Mouse (Mus musculus) kidney, embryonic 14.5 days (tissue): ENCODE data around the gene Setd4. TPM values are rescaled to one million over a fixed set of nuclear protein-coding genes. Genes with fewer than 3 reads are reported as not detected.
"Not testable (repeated sequence)": the region's sequence is repeated elsewhere in the genome, so short reads cannot be mapped to it uniquely, and the experiment has no call there.

Source experiments
- ATAC-seq: fragments of 200-750 bp; cut with Nextera tagmentation; 2 replicates; pipeline ENCODE4 v1.8.0; 2017; ENCODE audit warnings: moderate number of reproducible peaks, mild to moderate bottlenecking, moderate TSS enrichment, moderate library complexity; ENCODE audit not compliant: low FRiP score, low TSS enrichment
- H3K27ac ChIP-seq: fragments of 300-500 bp; sonication (generic); 2 replicates; pipeline ENCODE4 v1.5.1; 2014; ENCODE audit warnings: low read depth, mild to moderate bottlenecking, low read length, moderate library complexity, mixed read lengths
- H3K27me3 ChIP-seq: fragments of 300-500 bp; sonication (generic); 2 replicates; pipeline ENCODE4 v1.6.1; 2014; ENCODE audit warnings: mild to moderate bottlenecking, low read length; ENCODE audit not compliant: control insufficient read depth, insufficient read depth
- H3K36me3 ChIP-seq: fragments of 300-500 bp; sonication (generic); 2 replicates; pipeline ENCODE4 v1.6.1; 2014; ENCODE audit warnings: low read length, mixed read lengths; ENCODE audit not compliant: control insufficient read depth, insufficient read depth
- H3K4me1 ChIP-seq: fragments of 300-500 bp; sonication (generic); 2 replicates; pipeline ENCODE4 v1.6.1; 2014; ENCODE audit warnings: low read length, mixed read lengths; ENCODE audit not compliant: control insufficient read depth, insufficient read depth
- H3K4me2 ChIP-seq: fragments of 300-500 bp; sonication (generic); replicated peaks from 2 replicates; pipeline ENCODE4 v1.6.1; 2014; ENCODE audit warnings: low read depth, mild to moderate bottlenecking, low read length
- H3K4me3 ChIP-seq: fragments of 300-500 bp; sonication (generic); 2 replicates; pipeline ENCODE4 v1.5.1; 2014; ENCODE audit warnings: mild to moderate bottlenecking, low read length
- H3K9ac ChIP-seq: fragments of 300-500 bp; sonication (generic); 2 replicates; pipeline ENCODE4 v1.6.1; 2014; ENCODE audit warnings: low read depth, mild to moderate bottlenecking, low read length, moderate library complexity
- H3K9me3 ChIP-seq: fragments of 300-500 bp; sonication (generic); 2 replicates; pipeline ENCODE4 v1.6.1; 2016; ENCODE audit warnings: low read length; ENCODE audit not compliant: control insufficient read depth
- WGBS: fragments of 180-500 bp; shearing (Covaris S2); extraction: QIAGEN DNeasy Blood & Tissue Kit; methylation state at CpG from one replicate; pipeline ENCODE4 v1.1.7; 2014; 5-methylcytosine and 5-hydroxymethylcytosine counted together
- polyA plus RNA-seq: library from polyadenylated mRNA; unstranded; fragments of >200 nt; fragmentation: Nextera tagmentation; extraction: Ambion mirVana; gene quantifications from 2 replicates; pipeline ENCODE4 v1.2.1, GENCODE M21; 2014

Gene Setd4
- polyA plus RNA-seq = 12.4 and 13.9 TPM in 2 replicates

DNA sequence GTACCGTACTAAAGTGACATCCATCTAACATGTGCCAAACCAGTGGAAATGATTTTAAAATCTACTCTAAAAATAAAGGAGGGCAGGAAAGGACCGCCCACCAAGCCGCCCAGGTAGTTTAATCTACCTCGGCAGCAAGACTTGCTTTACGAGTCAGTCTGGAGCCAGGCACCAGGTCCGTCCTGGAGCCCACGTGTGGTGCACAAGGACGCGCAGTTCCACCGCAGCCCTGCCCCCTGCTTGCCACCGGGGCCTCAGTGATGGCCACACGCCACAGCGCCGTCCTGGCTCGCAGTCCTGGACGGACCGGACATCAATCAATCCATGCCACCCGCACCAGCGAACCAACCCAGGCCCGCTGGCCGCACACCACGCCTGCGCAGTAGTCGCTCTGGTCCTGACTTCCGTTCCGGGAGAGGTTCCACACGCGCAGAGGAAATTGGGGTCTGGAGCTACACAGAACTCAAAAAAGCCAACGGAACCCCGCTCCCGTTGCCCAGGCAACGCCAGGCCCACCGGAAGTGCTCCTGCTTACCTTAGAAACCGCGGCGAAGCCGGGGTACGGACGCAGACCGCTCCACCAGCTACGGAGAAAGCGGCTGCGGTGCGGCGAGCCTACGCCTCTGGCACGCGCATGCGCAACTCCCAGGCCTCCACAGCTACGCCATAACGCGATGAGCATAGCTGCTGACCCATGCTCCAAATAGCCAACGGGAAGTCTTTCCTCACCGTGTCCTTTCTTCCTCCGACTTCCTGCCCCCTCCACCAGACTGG, at the start of gene Setd4:
Gene Setd4, minus strand, starts transcription at position 625 of the 774 bp plus-strand sequence.
- H3K27me3 ChIP-seq = no peaks in the 10 kb centered on the region
- 2% methylated on average over 53 of the region's 55 CpGs for WGBS
- H3K27ac ChIP-seq = peak within 1 kb of the TSS; percentile 94
- H3K9ac ChIP-seq = peak within 1 kb of the TSS; percentile 79
- peak within 1 kb of the TSS; percentile 65 for H3K4me3 ChIP-seq
- peak within 1 kb of the TSS; percentile 91 for H3K4me2 ChIP-seq
- H3K36me3 ChIP-seq = no peaks in the 10 kb centered on the region; the same call in 1 of the 2 replicates
- no peaks in the 10 kb centered on the region for H3K9me3 ChIP-seq
- peak; percentile 94 for ATAC-seq
- no peaks in the 10 kb centered on the region for H3K4me1 ChIP-seq

DNA sequence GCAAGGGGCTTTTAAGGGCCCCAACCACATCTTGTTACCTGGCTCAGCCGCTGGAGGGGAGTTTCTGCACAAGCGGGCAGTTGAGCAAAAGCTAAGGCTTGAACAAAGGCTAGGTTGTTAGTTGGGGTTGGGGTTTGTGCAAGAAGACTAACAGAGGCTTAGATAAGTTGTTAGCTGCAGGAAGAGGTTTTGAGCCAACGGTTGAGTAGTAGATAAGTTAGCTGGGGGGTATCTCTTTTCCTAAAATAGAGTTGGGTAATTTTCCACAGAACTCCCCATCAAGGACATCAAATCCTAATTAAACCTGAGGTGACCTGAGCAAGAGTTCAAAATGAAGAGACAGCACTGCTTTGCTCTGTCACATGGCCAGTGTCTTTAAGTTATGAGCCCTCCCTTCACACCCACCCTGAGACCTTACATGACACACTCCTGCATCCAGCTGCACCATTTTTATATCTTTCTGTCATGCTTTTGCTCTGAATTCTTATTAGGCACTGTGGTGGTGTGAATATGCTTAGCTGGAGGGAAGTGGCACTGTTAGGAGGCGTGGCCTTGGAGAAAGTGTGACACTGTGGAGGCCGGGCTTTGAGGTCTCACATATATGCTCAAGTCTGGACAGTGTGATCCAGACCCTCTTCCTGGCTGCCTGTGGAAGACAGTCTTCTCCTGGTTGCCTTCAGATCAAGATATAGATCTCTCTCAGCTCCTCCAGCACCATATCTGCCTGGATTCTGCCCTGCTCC, 44.7 kb upstream of the Setd4 start:
- Histone ChIP-seq H3K27me3 (no peaks in the 10 kb centered on the region), H3K9me3 (no peaks in the 10 kb centered on the region), H3K4me2 (no peak overlapping the region), H3K27ac (no peak overlapping the region), H3K4me3 (no peak overlapping the region), H3K4me1 (no peaks in the 10 kb centered on the region), H3K9ac (no peak overlapping the region), H3K36me3 (no peaks in the 10 kb centered on the region)
- ATAC-seq = no peak
- WGBS = 83% methylated on average over 5 of the region's 5 CpGs

DNA sequence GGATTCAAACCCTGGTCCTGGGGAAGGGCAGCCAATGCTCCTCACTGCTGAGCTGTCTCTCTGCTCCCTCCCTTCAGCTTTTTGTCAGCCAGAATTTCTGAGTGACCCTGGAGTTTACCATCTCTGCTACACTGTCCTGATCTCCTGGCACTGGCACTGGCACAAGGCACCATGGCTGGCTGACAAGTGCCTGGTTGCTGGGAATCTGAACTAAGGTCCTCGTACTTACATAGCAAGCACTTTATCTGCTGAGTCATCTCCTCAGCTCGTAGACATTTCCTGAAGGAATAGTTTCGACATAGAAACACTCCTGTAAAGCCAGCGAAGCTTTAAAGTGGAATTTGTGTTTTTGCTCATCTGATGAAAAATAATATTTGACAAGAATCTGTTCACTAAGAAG, 40.1 kb upstream of the Setd4 start:
- Histone ChIP-seq H3K27me3 (no peaks in the 10 kb centered on the region), H3K27ac (no peak overlapping the region), H3K4me3 (no peak overlapping the region), H3K4me1 (no peaks in the 10 kb centered on the region), H3K9me3 (no peaks in the 10 kb centered on the region), H3K4me2 (no peak overlapping the region), H3K36me3 (no peaks in the 10 kb centered on the region), H3K9ac (no peak overlapping the region)
- no peak for ATAC-seq
- 52% methylated on average over 4 of the region's 4 CpGs for WGBS

DNA sequence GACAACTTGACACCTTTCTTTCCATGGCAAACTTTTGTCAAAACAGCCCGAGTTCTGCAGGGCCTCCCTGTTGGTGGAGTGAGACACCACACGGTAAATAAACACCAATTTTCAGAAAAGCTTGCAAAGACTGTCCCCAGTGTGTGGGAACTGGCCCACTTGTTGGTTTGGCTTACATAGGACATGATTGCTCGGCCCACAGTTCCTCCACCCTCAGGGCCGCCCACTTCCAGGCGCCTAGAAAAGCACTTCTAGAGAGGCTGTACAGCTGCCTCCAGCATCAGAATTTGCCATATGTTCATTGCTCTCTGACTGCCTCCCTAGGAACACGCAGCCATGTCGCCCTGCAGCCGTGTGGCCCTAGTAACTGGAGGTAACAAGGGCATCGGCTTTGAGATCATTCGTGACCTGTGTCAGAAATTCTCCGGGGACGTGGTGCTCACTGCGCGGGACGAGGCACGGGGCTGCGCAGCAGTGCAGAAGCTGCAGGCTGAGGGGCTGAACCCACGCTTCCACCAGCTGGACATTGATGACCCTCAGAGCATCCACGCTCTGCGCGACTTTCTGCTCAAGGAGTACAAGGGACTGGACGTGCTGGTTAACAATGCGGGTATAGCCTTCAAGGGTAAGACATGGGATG, 24.0 kb upstream of the Setd4 start, which contains the start of gene Gm5678:
Gene Gm5678, plus strand, starts transcription at position 337 of the 640 bp plus-strand sequence.
- H3K9ac ChIP-seq = no peak within 1 kb of the TSS
- WGBS = 80% methylated on average over 23 of the region's 23 CpGs
- no peak within 1 kb of the TSS for H3K27ac ChIP-seq
- H3K4me1 ChIP-seq = no peaks in the 10 kb centered on the region
- H3K9me3 ChIP-seq = no peaks in the 10 kb centered on the region
- no peaks in the 10 kb centered on the region for H3K27me3 ChIP-seq
- H3K4me3 ChIP-seq = no peak within 1 kb of the TSS
- H3K4me2 ChIP-seq = no peak within 1 kb of the TSS
- H3K36me3 ChIP-seq = no peaks in the 10 kb centered on the region
- ATAC-seq = no peak

DNA sequence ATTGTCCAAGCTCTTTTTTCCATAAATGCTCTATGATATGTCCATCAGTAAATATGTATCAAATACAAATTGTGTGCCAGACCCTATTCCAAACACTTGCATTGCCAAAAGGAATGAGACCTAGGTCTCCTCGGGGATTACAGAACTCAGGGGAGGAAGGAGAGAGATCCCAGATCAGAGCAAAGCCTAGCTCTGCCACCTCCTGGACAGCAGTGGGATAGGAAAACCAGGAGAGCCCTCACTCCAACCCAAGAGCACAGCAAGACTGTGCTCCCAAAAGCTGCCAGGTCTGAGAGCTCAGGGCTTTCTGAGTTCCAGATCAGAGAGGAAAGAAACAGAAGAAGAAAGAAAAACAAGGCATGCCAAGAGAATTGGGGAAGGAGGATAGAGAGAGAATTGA, 22.9 kb upstream of the Setd4 start:
- 19% methylated on average over 1 of the region's 1 CpGs for WGBS
- H3K27ac ChIP-seq = no peak overlapping the region

DNA sequence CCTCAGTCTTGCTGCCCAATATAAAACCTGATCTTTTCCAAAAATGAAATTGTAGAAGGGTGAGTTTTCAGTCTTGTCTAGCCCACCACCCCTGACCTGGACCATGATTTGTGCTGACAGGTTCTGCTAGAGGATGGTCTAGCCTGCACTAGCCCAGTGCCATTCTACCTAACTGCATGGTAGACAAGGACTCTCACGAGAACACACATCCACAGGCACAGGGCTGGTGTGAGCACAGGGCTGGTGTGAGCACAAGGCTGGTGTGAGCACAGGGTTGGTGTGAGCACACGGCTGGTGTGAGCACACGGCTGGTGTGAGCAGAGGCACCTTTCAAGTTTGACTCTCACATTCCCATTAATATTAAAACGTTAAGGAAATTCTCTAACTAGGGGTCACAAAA, 20.8 kb upstream of the Setd4 start:
- H3K4me1 ChIP-seq = no peaks in the 10 kb centered on the region
- 76% methylated on average over 4 of the region's 4 CpGs for WGBS
- no peak for ATAC-seq

More for the DNA sequence above, 22.9 kb upstream of the Setd4 start:
- H3K4me1 ChIP-seq = no peaks in the 10 kb centered on the region
- no peaks in the 10 kb centered on the region for H3K9me3 ChIP-seq
- H3K4me2 ChIP-seq = no peak overlapping the region
- ATAC-seq = no peak
- no peak overlapping the region for H3K9ac ChIP-seq
- no peak overlapping the region for H3K4me3 ChIP-seq
- H3K36me3 ChIP-seq = no peaks in the 10 kb centered on the region
- no peaks in the 10 kb centered on the region for H3K27me3 ChIP-seq

DNA sequence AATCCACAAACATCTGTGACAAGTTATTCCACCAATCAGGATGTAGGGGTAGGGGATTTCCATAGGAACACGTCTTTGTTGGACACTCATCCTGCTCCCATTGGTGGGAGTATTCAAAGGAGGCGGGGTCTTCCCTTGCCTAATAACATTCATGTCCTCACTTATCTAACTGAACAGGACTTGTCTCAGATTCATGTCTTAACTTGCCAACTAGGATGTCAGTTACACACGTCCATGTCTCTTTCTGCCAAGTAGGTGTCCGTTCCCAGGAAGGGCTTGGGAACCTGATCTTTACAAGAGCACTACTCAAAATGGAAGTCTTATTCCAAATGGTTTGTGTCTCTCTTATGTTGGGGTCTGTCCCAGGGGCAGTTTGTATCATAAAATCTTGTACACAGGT, 19.9 kb upstream of the Setd4 start:
- 90% methylated on average over 4 of the region's 4 CpGs for WGBS
- not testable (repeated sequence) for H3K36me3 ChIP-seq, H3K4me1 ChIP-seq

More for the DNA sequence above, 20.8 kb upstream of the Setd4 start:
- no peaks in the 10 kb centered on the region for H3K9me3 ChIP-seq
- H3K4me3 ChIP-seq = no peak overlapping the region
- no peak overlapping the region for H3K27ac ChIP-seq
- H3K9ac ChIP-seq = no peak overlapping the region
- no peaks in the 10 kb centered on the region for H3K27me3 ChIP-seq
- H3K4me2 ChIP-seq = no peak overlapping the region
- H3K36me3 ChIP-seq = no peaks in the 10 kb centered on the region

DNA sequence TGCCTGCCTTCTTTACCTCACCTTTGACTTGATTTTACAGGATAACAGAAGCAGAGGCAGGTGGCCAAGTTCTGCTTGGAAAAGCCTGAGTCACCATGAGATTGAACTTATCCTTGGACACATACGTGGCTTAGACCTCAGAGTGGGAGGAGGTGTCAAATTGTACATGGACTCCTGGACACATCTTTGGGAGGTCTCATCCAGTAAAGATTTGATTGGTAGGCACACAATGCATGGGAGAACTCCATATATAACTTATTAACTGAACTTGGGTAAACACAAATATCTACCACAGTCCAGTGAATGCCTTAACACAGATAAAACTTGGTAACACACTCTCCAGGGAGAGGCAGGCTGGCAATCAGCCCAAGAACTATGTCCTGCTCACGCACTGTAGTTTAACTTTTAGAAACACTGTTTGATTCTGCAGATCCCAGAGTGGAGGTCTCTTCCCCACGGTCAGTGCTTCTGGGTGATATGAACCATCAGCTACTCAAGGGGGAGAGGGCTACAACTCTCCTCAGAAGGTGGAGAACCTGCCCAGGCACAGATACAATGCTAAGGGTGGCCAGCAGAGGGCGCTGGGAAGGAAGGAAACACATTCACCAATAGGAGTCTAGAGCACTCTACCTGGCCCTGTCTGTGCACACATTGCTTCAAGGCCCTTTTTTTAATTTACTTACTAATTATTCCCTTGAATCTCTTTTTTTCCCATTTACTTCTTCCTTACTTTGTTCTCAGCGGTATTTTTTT, 11.4 kb upstream of the Setd4 start:
- Histone ChIP-seq H3K4me3 (no peak overlapping the region), H3K36me3 (peaks cover 9% of the 10 kb centered on the region; the same call in 1 of the 2 replicates), H3K9me3 (no peaks in the 10 kb centered on the region), H3K27me3 (no peaks in the 10 kb centered on the region), H3K4me1 (no peaks in the 10 kb centered on the region), H3K9ac (no peak overlapping the region), H3K27ac (no peak overlapping the region), H3K4me2 (no peak overlapping the region)
- 38% methylated on average over 5 of the region's 5 CpGs for WGBS
- ATAC-seq = no peak

More for the DNA sequence above, 19.9 kb upstream of the Setd4 start:
- H3K27me3 ChIP-seq, H3K4me3 ChIP-seq, H3K4me2 ChIP-seq, H3K9me3 ChIP-seq, H3K27ac ChIP-seq, ATAC-seq, H3K9ac ChIP-seq: not testable (repeated sequence)
